Mouse (Mus musculus) forebrain, embryonic 15.5 days (tissue): ENCODE results near the gene Gm45808. TPM values are rescaled to one million over a fixed set of nuclear protein-coding genes. Genes with fewer than 3 reads are reported as not detected.
"Not testable (repeated sequence)": the region's sequence is repeated elsewhere in the genome, so short reads cannot be mapped to it uniquely, and the experiment has no call there.

Source experiments
- ATAC-seq: fragments of 200-750 bp; cut with Nextera tagmentation; replicated peaks from 2 replicates; pipeline ENCODE4 v1.8.0; 2017; ENCODE audit warnings: mild to moderate bottlenecking, moderate TSS enrichment, moderate library complexity
- H3K27ac ChIP-seq: fragments of 300-500 bp; sonication (generic); replicated peaks from 2 replicates; pipeline ENCODE4 v1.5.1; 2015; ENCODE audit warnings: mild to moderate bottlenecking, inconsistent platforms
- H3K27me3 ChIP-seq: fragments of 300-500 bp; sonication (generic); 2 replicates; pipeline ENCODE4 v1.6.1; 2015; ENCODE audit warnings: inconsistent platforms
- H3K36me3 ChIP-seq: fragments of 300-500 bp; sonication (generic); 2 replicates; pipeline ENCODE4 v1.6.1; 2015; ENCODE audit warnings: mild to moderate bottlenecking, inconsistent platforms
- H3K4me1 ChIP-seq: fragments of 300-500 bp; sonication (generic); 2 replicates; pipeline ENCODE4 v1.6.1; 2015; ENCODE audit warnings: inconsistent platforms
- H3K4me2 ChIP-seq: fragments of 300-500 bp; sonication (generic); replicated peaks from 2 replicates; pipeline ENCODE4 v1.6.1; 2015; ENCODE audit warnings: mild to moderate bottlenecking, inconsistent platforms
- H3K4me3 ChIP-seq: fragments of 300-500 bp; sonication (generic); 2 replicates; pipeline ENCODE4 v1.5.1; 2015; ENCODE audit warnings: mild to moderate bottlenecking, inconsistent platforms
- H3K9ac ChIP-seq: fragments of 300-500 bp; sonication (generic); replicated peaks from 2 replicates; pipeline ENCODE4 v1.6.1; 2015; ENCODE audit warnings: mild to moderate bottlenecking, inconsistent platforms
- H3K9me3 ChIP-seq: fragments of 300-500 bp; sonication (generic); 2 replicates; pipeline ENCODE4 v1.6.1; 2016; ENCODE audit warnings: inconsistent platforms
- WGBS: fragments of 180-500 bp; shearing (Covaris S2); methylation state at CpG from one replicate; pipeline ENCODE4 v1.1.7; 2015; ENCODE audit warnings: mixed read lengths; 5-methylcytosine and 5-hydroxymethylcytosine counted together
- polyA plus RNA-seq: library from polyadenylated mRNA; unstranded; fragments of >200 nt; fragmentation: Nextera tagmentation; extraction: Ambion mirVana; gene quantifications from 2 replicates; pipeline ENCODE4 v1.2.1, GENCODE M21; 2015

The Gm45808 gene
- polyA plus RNA-seq, 1 experiment from 2014 or later: not detected

GRCm38 (mm10) chr7:45481374-45481927, 5.2 kb downstream of the Gm45808 start, which contains the start of gene Tulp2:
Gene Tulp2, plus strand, starts transcription at chr7:45481877.
- H3K4me3 ChIP-seq: no peak within 1 kb of the TSS
- peak; percentile 84 for ATAC-seq
- WGBS: 56% methylated on average over 15 of the region's 15 CpGs
- no peaks in the 10 kb centered on the region for H3K27me3 ChIP-seq
- no peaks in the 10 kb centered on the region for H3K4me1 ChIP-seq
- no peak within 1 kb of the TSS for H3K4me2 ChIP-seq
- H3K9ac ChIP-seq: no peak within 1 kb of the TSS
- no peaks in the 10 kb centered on the region for H3K9me3 ChIP-seq
- H3K36me3 ChIP-seq: no peaks in the 10 kb centered on the region
- no peak within 1 kb of the TSS for H3K27ac ChIP-seq

GRCm38 (mm10) chr7:45480310-45480709, 6.3 kb downstream of the Gm45808 start:
- not testable (repeated sequence) for ATAC-seq, H3K4me1 ChIP-seq, H3K4me3 ChIP-seq, H3K9me3 ChIP-seq, H3K27me3 ChIP-seq, H3K4me2 ChIP-seq, H3K27ac ChIP-seq, H3K36me3 ChIP-seq, H3K9ac ChIP-seq
- WGBS: 90% methylated on average over 3 of the region's 4 CpGs

DNA sequence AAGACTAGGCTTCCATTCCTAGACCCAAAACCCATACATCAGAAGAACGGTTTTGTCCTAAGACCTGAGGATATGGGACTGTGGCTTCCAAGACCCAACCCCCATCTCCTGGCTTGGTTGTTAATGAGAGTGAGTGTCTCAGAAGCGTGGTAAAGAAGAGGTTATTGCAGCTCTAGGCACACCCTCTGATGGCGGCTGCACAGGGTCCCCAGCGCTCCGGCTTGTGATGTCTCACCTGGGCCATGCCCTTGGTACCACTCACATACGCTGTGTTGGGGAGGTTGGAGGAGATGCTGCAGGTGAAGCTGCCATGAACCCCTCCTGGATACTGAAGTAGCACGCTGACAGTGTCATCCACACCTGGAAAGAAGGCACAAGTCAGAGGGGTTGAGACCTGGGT, 7.8 kb downstream of the Gm45808 start:
- Histone ChIP-seq H3K27me3 (no peaks in the 10 kb centered on the region), H3K36me3 (no peaks in the 10 kb centered on the region), H3K27ac (no peak overlapping the region), H3K4me1 (no peaks in the 10 kb centered on the region), H3K9me3 (no peaks in the 10 kb centered on the region), H3K4me3 (no peak overlapping the region), H3K4me2 (no peak overlapping the region), H3K9ac (no peak overlapping the region)
- 97% methylated on average over 7 of the region's 7 CpGs for whole genome bisulfite sequencing
- no peak for ATAC-seq

DNA sequence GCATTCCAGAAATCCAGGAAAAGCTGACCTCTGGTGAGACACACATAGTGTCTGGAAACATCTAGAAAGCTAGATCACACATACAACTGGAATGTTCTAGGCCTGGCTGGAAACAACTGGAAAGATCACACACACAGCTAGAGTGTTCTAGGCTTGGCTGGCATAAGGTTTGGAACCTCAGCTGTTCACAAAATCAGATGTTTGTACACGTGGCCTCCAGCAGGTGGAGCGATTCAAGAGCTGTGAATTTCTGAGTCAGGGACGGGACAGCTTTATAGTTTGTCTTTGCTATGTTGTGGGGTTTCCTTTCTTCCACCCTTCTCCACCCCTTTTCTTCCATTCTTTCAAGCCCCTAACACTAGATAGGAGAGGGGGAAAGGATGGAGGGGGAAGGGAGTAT, 9.6 kb downstream of the Gm45808 start:
- Histone ChIP-seq H3K27ac (no peak overlapping the region), H3K9me3 (no peaks in the 10 kb centered on the region), H3K36me3 (no peaks in the 10 kb centered on the region), H3K4me2 (no peak overlapping the region), H3K27me3 (no peaks in the 10 kb centered on the region), H3K4me3 (no peak overlapping the region), H3K4me1 (no peaks in the 10 kb centered on the region), H3K9ac (no peak overlapping the region)
- peak; percentile 35; the same call in 1 of the 2 replicates for ATAC-seq
- WGBS: 13% methylated on average over 3 of the region's 3 CpGs

GRCm38 (mm10) chr7:45476453-45476852, 10.2 kb downstream of the Gm45808 start:
- Histone ChIP-seq H3K4me1 (no peaks in the 10 kb centered on the region), H3K9ac (no peak overlapping the region), H3K27ac (no peak overlapping the region), H3K36me3 (no peaks in the 10 kb centered on the region), H3K9me3 (no peaks in the 10 kb centered on the region), H3K4me3 (no peak overlapping the region), H3K27me3 (no peaks in the 10 kb centered on the region), H3K4me2 (no peak overlapping the region)
- no peak for ATAC-seq
- WGBS: 46% methylated on average over 1 of the region's 1 CpGs

DNA sequence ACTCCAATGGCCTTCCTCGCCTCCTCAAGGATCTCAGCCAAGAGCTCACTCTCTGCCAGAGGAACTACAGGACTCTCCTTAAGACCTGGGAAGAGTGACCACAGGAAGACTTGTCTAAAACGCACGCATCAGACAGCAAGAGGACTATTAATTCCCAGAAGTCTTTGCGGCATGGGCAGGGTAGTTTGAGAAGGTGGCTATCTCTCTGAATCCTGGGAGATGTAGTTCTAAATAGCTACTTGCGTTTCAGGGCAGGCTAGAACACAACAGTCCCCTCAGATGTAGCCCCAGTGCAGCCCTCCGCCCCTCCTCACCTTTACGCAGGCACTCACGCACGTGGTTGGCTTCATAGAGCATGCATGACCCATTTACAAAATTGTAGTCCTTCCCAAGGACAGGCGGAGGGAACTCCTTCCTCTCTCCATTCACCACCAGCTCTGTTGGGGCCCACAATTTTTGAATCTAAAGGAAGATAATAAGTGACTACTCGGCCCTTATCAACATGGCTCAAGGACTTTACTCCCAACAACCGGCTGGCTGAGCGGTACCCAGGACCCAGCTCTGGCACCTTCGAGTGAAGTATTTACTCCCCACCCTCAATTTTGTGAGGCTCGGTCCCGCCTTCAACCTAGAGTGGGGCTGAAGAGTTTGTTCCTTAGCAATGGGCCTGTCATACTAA, 11.2 kb downstream of the Gm45808 start:
- no peak for ATAC-seq
- WGBS: 72% methylated on average over 16 of the region's 16 CpGs
- no peak overlapping the region for H3K9ac ChIP-seq

DNA sequence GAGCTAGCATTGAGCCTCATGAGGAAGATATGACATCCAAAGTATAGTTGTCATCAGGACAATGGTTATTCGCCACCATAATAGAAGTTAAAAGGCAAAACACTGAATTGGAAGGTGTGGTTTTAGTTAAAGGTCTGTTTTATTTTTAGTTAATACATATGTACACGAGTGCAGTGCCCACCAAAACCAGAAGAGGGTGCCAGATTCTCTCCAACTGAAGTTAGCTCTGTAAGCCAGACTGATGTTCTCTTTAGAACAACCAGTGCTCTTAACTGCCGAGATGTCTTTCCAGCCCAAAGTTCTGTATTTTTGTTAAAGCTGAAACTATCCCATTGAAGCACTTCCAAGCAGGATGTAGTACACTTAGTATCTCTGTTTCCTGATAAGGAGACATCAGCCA, 15.7 kb downstream of the Gm45808 start:
- no peak for ATAC-seq
- H3K9ac ChIP-seq: no peak overlapping the region
- no peaks in the 10 kb centered on the region for H3K36me3 ChIP-seq
- H3K27me3 ChIP-seq: no peaks in the 10 kb centered on the region
- no peak overlapping the region for H3K4me3 ChIP-seq
- H3K9me3 ChIP-seq: no peaks in the 10 kb centered on the region
- peaks cover 9% of the 10 kb centered on the region for H3K4me1 ChIP-seq
- no peak overlapping the region for H3K4me2 ChIP-seq
- 8% methylated on average over 3 of the region's 3 CpGs for WGBS
- no peak overlapping the region for H3K27ac ChIP-seq

More for the DNA sequence above, 11.2 kb downstream of the Gm45808 start:
- H3K4me1 ChIP-seq: no peaks in the 10 kb centered on the region
- no peaks in the 10 kb centered on the region for H3K27me3 ChIP-seq
- H3K36me3 ChIP-seq: no peaks in the 10 kb centered on the region
- H3K27ac ChIP-seq: no peak overlapping the region
- H3K9me3 ChIP-seq: no peaks in the 10 kb centered on the region
- no peak overlapping the region for H3K4me3 ChIP-seq
- H3K4me2 ChIP-seq: no peak overlapping the region

GRCm38 (mm10) chr7:45467090-45467670, 19.4 kb downstream of the Gm45808 start:
- Histone ChIP-seq H3K4me2 (peak overlapping the region; percentile 67), H3K36me3 (peaks cover 25% of the 10 kb centered on the region), H3K27ac (no peak overlapping the region), H3K9ac (peak overlapping the region; percentile 43; the same call in 1 of the 2 replicates), H3K27me3 (no peaks in the 10 kb centered on the region), H3K4me1 (peaks cover 25% of the 10 kb centered on the region), H3K4me3 (peak overlapping the region; percentile 84), H3K9me3 (no peaks in the 10 kb centered on the region)
- WGBS: 36% methylated on average over 7 of the region's 7 CpGs
- peak; percentile 32; the same call in 1 of the 2 replicates for ATAC-seq

- H3K36me3 ChIP-seq: peaks cover 29% of the 10 kb centered on the region
- H3K9me3 ChIP-seq: no peaks in the 10 kb centered on the region
- H3K4me3 ChIP-seq: peak within 1 kb of the TSS; percentile 84
- peak within 1 kb of the TSS; percentile 71 for H3K27ac ChIP-seq
- peak within 1 kb of the TSS; percentile 67 for H3K4me2 ChIP-seq
- H3K9ac ChIP-seq: peak within 1 kb of the TSS; percentile 88
- no peaks in the 10 kb centered on the region for H3K27me3 ChIP-seq
- peak; percentile 82 for ATAC-seq
- WGBS: under 1% methylated on average over 57 of the region's 58 CpGs
- peaks cover 25% of the 10 kb centered on the region for H3K4me1 ChIP-seq
Observed at GRCm38 (mm10) chr7:45466283-45467089, 20.1 kb downstream of the Gm45808 start, which contains the start of gene Bax. Gene Bax, minus strand, starts transcription at chr7:45466898.

DNA sequence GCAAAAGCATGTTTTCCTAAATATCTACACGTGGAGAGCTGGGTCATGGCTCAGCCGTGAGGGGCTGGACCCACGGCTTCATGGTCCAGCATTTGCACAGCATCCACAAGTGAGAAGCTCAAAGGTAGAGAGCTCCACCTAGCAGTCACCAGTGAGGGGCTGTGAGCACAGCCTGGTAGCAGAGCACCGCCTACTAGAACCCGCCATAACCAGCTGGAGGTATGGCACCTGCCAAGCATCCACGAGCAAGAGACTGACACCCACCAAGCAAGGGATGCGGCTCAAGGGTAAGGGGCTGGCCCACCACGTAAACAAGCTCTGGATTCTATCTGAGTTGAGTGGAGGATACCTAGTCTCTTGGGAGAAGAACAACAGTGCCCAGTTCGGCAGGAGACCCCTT, 21.1 kb downstream of the Gm45808 start:
- Histone ChIP-seq H3K36me3 (peaks cover 29% of the 10 kb centered on the region), H3K27ac (no peak overlapping the region), H3K4me2 (peak overlapping the region; percentile 67), H3K4me1 (peaks cover 30% of the 10 kb centered on the region), H3K4me3 (peak overlapping the region; percentile 84), H3K27me3 (no peaks in the 10 kb centered on the region), H3K9ac (peak overlapping the region; percentile 88), H3K9me3 (no peaks in the 10 kb centered on the region)
- ATAC-seq: no peak
- WGBS: 76% methylated on average over 9 of the region's 9 CpGs

DNA sequence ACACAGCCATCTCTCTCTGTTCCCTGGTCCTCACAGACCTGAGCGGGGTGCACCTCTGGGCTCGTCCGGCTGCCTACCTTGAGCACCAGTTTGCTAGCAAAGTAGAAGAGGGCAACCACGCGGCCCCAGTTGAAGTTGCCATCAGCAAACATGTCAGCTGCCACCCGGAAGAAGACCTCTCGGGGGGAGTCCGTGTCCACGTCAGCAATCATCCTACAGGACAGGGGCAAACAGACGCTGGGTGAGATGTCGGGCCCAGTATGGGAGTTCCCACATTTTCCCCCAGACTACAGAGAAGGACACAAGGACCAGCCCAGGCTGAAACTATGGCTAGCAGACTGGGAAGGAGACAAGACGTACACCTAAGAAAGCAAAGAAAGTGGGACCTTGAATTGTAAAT, 21.5 kb downstream of the Gm45808 start:
- H3K4me2 ChIP-seq: no peak overlapping the region; the same call in 1 of the 2 replicates

More for the DNA sequence above, 21.5 kb downstream of the Gm45808 start:
- Histone ChIP-seq H3K27me3 (no peaks in the 10 kb centered on the region), H3K4me3 (no peak overlapping the region), H3K36me3 (peaks cover 29% of the 10 kb centered on the region), H3K9me3 (no peaks in the 10 kb centered on the region), H3K9ac (0 out of 2 replicates have a peak overlapping the region, but pooled peaks have one; percentile 88), H3K27ac (no peak overlapping the region), H3K4me1 (peaks cover 34% of the 10 kb centered on the region)
- WGBS: 97% methylated on average over 12 of the region's 12 CpGs
- ATAC-seq: no peak
